Mouse (Mus musculus): ENCODE results near the gene Hrk.

Hrk gene

DNA sequence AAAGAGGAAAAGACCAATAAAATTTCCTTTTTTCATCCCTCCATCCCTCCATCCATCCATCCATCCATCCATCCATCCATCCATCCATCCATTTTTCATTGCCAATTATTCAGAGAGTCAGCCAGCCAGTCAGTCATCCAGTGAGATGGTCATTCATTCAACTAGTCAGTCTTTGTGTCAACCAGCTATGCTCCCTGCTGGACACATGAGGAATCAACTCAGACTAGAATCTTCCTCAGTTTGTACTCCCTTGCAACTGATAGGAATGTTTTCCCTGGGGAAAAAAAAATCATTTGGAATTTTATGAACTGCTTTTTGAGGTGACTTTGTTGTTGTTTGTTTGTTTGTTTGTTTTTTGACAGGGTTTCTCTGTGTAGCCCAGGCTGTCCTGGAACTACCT, 1.0 kb downstream of the Hrk start:
- no peak for DNase-seq

DNA sequence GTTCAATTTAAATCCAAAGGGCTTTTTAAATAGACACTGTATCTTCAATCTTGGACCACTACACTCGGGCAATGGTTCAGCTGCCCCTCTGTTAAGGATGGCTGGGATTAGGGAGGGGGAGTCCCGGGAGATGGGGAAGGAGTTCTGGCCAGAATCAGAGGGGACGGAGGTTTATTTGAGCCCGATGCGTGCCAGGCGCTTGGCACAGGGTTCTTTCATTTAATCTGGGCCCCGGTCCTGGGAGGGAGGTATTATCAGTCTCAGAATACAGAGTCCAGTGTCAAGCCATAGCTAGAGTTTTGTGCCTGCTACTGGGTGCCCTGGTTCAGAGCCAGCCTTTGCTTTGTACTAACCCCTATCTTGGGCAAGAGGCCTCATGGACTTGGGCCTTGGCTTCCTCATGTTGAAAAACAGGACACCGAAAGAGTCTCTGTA, 3.1 kb downstream of the Hrk start:
- peak; percentile 48 to 77 for DNase-seq

DNA sequence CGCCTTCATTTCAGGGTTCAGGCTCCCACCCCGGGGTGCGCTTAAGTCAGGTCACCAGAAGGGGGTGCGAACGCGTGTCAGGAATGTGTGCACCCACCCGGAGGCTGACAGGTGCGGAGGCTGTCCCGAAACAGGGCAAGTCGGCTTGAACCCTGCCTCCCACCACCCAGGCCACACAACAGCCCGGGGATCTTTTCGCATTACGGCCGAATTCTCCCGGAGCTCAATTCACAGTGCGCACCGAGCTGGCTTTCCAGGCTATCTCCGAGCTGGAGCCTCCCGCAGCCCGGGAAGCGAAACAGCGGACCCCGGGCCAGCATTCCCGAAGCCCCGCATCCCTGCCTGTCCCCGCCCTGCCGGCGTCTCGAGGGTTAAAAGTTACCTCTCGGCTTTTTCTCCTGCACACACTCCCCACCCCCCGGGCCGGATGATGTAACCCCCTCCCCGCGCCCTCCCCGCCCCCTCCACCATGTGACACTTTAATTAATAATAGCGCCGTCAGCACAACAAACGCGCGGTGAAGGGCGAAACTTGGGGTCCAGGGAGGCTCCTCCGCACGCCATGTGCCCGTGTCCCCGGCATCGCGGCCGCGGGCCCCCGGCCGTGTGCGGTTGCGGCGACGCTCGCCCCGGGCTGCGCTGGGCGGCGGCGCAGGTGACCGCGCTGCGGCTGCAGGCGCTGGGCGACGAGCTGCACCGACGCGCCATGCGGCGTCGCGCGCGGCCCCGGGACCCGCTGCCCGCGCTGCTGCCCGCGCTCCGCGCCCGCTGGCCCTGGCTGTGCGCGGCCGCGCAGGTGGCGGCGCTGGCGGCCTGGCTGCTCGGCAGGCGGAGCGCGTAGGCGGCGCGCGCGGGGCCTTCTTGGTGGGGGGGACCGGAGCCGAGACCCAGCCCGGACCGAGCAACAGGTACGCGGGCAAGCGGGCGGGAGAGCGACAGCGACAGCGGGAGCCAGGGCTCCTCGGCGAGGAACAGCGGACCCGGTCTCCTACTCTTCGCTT, 5.1 kb downstream of the Hrk start:
- peak in 1 of 2 experiments; percentile 53 for DNase-seq

DNA sequence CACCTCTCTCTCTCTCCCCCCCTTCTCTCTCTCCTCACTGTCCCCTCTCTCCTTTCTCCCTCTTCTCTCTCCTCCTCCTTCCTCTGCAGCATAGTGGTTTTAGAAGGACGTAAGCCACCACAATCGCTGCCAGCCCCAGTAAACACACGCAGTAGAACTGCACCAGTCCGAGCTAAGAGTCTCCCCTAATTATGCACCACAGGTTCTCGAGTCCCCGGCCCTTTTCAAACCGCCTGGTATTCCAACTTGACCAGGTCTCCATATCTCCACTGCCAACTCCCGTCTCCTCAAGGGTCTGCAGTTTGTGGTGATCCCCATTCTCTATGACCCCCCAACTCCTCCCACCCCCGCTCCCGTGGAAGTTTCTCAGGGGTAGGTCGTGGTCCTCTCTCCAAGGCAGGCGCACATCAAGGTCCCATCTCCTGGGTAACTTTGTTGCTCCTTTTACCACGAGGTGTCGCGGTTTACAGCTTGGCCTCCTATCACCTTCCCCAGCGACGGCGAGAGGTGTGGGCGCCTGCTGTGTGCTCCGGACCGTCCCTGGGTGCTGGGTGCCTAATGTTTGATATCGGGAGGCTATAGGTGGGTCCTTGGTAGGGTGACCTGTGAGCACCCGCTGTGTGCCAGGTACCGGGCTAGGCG, 6.6 kb downstream of the Hrk start:
- peak; percentile 36 to 55 for DNase-seq

DNA sequence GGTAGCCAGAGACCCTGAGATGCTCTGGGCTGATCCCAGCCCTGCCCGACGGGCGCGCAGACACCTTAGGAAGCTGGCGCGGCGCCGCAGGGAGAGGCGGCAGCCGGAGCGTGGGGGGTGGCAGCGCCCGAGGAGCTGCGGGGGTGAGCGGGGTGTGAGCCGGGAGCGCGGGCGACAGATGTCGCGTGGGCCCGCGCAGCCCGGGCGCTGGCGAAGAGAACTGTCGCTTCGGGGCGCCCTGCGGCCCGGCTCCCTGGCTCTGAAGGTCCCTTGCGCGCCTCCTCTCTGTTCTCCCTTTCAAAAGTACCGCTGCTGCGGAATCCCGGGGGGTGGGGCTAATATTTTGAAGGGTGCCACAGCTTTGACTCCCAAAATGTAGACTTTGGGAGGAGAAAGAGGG, 7.2 kb downstream of the Hrk start:
- DNase-seq: no peak

DNA sequence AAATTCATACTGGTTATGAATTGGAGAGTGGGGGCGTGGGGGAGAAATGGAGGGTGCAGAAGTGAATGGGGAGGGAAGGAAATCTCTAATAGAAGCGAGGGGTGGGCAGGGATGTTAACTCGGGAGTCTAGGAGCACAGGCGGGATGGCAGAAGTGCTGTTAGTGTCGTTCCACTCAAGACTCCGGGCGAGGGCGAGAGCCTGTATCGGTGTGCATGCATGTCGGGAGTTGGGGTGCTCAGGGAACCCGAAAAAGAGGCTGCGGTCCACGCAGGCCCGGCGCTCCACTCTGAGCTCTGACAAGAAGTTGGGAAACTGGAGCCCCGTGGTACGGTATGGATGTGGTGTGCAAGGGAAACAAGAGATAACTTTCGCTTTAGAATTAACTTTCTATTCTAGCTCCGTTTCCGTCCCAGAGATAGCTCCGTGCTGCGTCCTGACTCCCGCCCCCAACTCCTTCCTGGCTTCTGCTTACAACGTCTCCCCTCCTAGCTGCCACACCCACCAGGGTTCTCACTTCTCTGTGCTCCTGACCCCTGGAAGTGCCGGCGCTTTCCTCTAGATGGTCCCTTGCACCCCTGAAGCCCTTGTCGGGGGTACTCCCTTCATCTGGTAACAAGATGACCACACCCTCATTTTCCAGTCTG, 7.8 kb downstream of the Hrk start:
- DNase-seq: no peak

DNA sequence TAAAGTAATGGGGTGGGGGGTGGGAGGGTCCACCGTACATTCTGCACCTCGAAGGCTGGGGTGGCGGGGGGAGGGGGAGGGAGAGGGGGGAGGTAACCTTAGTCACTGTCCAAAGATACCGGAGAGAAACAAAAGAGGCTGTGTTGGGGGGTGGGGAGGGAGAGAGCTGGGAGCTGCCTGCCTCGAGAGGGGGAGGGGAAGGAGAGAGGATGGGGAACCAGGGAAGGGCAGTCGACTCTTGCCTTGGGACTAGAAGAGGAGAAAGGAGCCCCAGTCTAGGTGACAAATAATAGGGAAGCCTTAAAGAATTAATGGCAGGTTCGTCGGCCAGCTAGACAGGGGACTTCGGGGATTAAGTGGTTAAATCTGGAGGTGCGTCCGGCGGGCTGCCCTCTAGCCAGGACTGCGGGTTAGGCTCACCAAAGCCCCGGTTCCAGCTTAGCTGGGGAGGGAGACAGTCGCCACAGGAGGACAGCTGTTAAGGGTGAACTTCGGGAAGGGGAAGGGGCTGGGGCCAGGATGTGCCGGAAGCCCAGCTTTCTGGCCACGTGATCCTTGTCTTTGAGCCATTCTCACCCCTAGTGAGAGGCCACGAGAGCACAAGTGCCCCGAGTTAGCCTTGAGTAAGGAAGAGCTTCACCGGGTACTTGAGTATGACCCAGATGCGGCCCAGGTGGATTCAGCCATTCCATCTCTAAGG, 10.0 kb downstream of the Hrk start:
- no peak for DNase-seq

DNA sequence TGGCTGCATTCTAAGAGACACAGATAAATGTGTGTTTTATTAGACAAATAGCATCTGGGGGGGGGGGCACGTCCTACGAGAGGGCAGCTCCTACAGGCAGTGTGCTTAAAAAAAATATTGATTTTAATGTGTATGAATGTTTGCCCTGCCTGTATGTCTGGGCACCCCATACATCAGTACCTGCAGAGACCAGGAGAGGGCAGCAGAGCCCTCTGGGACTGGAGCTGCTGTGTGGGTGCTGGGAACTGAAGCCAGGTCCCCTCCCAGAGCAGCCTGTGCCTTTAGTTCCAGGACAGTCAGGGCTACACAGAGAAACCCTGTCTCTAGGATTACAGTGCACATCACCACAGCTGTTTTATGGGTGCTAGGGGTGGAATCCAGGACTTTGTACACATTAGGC, 10.7 kb downstream of the Hrk start:
- no peak for DNase-seq

DNA sequence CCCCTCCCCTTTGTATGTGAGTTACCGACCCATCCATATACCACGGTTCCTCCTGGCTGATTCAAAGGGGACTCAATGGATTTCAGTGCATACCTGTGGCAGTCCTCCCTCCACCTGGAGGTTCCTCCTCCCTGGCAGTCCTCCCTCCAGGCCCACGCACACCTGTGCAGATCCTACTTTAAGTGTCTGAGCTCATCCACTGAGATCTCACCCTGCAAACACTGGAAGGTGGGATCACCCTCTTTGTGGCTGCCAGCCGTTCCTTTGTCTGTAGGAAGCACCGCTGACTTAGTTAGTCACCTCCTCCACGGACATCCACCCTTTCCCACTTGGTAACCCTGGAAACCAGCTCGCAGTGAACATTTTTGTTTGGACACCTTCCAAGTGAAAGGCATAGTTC, 13.2 kb downstream of the Hrk start:
- no peak for DNase-seq

DNA sequence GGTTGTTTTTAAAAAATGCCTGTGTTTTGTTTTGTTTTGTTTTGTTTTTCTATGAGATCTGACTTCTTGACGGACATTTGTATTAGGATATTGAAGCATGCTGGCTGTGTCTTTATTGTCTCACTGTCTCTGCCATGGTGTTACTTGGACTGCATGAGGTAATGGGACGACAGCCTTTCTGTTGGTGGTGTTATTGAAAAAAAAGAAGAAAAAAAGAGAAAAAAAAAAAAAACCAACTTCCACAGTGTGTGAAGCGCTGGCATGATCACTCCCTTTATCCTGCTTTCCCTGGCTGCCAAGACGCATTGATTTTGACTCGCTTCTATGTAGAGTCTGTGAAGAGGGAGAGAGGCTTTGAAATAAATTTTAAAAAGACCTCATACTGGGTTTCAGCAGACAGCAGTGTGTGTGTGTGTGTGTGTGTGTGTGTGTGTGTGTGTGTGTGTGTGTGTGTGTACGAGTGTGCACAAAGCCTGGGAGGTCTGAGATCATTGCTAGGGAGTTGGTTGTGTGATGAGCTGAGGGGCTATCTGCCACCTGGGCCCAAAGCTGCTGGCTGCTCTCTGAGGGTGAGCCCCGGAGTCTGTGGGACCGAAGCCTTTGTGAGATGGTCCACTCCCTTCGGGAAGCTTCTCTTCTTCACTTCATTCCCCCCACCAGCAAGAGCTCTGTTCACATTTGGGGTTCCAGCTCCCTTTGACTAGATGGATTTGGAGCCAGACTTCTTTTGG, 22.6 kb downstream of the Hrk start:
- no peak for DNase-seq

DNA sequence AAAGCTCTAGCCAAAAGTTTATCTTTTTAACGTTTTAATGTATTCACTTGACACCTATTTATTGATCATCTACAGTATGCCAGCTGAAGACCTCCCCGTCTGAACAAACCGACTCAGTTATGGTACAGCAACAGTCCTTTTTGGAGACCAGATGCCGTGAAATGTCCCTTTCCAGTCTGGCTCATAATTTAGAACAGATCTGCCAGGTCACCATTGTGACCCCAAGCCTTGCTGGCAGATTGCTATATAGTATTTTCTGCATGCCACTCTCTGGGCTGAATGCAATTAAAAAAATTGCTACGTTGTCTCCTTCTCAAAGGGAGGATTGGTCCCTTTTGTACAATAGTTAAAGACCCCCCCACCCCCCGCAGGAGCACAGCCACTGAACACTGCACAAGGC, 23.9 kb downstream of the Hrk start:
- DNase-seq: no peak

DNA sequence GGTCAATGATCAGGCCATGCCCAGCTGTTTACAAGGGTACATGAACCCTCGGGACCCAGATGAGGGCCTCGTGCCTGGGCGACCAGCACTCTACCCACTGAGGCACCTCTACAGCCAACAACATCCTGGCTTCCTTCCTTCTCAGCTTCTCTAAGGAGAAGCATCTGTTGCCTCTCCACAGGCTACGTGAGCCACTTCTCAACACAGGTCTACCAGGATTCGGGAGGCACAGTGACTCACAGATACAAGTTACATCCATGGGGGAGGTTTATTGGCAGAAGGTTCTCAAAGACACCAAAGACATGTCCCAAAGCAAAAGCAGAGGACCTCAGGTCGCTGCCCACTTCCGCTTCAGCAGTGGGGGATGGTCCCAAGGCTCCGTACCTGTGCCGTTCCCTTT, 26.0 kb downstream of the Hrk start:
- DNase-seq: no peak

DNA sequence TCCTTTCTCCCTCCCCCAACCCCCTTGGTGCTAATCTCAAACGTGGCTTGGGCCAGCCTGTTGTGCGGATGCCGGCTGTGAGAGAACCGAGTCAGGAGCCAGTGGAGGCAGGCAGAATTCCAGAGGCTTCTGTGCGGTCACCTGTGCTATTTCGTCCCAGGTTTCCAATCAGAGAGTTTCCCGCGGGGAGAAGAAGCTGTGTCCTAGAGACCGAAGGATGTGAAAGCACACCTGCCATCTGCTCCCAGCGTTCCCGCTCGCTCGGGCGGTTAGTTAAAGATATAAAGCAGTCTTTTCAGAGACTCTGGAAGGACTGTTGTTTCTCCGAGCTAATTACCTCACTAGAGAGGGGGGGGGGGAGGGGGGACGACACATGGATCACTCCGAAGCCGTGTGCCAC, 27.8 kb downstream of the Hrk start:
- DNase-seq: no peak

DNA sequence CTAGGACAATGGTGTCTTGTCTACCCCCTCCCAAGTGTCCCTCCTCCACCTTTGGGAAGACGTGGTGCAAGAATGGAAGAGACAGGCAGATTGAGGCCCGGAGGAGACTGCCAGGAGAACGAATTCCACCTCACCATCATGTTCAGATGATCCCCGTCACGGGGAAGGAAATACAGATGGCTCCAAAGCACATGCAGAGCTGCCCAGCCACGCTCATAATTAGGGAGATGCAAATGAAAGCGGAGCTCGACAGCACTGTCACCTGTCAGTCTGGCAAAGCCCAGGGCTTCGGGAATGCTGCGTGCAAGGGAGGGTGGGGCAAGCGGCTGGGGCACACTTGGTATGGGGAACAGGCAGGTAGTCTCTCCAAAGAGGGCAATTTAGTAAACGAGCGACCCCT, 33.0 kb downstream of the Hrk start:
- DNase-seq: no peak

DNA sequence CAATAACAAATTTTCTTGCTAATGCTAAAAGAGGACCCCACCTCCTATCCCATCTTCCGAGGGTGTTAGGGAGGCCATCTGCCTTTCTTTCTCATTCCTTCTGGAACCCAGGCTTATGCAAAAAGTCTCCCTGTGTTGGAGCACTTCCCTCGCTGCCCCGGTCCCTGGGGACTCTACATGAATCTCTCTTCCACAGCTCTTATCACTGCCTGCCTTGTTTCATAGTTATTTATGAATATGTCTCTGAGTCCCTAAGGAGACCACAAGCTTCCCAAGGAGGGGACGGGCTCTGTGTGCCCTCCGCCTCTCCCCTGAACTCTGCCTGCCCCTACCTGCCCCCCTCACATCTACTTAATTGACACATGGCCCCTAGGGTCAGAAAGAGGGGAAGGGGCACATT, 35.2 kb downstream of the Hrk start:
- DNase-seq: no peak

DNA sequence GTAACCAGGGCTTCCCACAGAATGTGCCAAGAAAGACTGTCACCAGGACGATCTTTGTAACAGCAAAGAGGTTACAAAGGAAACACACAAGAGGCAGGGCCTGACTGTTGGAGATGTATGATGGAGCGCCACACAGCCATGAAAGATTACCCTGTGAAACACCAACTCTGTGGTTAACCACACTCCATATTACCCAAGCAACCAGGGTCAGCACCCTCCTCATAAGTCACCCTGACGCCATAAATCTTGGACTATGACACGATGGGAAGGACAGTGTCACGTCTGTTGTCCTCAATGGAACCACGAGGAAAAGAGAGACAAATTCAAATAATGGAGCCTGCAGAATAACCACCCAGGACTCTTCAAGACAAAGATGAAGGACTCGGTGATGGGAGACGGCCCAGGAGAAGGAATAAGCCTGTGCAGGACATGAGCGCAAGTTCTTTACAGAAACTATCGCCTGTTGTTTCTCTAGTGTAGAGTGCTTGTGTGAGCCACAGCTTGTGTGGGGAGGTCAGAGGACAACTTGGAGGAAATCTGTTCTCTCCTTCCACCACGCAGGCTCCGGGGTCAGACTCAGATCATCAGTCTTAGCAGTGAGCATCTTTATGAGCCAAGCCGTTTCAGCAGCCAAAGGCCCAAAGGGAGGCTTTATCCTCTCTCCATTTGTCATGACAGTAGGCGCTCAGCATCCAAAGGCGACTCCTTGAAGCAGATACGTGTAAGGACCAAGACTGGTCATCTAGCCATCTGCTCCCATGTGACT, 40.4 kb downstream of the Hrk start:
- peak in 1 of 2 experiments; percentile 9 for DNase-seq

DNA sequence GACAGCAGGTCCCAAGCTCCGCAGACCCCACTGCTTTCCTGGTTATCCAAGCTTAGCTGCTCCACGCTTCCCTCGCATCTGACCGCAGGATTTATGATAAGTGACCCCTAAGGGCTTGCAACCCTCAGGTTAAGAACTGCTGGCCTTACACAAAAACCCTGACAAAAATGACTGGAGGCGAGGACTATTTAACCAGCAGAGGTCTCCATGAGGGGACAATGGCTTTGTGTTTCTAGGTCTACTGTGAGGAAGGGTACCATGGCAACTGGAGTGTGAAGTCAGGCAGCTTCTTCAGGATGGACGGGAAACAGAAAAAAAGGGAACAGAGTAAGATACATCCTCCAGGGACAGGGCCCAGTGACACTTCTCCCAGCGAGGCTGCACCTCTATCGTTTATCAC, 41.4 kb downstream of the Hrk start:
- no peak for DNase-seq

DNA sequence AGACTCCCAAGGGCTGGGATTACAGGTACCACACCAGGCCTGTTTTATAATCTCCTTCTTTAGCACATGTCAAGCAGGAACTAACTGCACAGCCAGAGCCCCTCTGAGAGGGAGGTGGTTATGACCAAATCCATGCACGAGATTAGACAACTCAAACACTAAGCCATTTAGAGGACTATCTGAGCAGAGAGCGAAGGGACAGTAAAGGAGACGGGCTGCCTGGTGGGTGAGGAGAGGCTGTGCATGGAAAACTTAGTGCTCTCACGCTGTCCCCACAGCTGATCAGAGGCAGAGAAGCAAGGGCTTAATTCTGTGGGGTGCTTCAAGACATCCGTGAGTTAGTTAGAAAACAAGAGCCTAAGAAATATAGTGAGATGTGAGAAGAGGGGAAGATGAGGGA, 49.6 kb downstream of the Hrk start:
- DNase-seq: no peak

DNA sequence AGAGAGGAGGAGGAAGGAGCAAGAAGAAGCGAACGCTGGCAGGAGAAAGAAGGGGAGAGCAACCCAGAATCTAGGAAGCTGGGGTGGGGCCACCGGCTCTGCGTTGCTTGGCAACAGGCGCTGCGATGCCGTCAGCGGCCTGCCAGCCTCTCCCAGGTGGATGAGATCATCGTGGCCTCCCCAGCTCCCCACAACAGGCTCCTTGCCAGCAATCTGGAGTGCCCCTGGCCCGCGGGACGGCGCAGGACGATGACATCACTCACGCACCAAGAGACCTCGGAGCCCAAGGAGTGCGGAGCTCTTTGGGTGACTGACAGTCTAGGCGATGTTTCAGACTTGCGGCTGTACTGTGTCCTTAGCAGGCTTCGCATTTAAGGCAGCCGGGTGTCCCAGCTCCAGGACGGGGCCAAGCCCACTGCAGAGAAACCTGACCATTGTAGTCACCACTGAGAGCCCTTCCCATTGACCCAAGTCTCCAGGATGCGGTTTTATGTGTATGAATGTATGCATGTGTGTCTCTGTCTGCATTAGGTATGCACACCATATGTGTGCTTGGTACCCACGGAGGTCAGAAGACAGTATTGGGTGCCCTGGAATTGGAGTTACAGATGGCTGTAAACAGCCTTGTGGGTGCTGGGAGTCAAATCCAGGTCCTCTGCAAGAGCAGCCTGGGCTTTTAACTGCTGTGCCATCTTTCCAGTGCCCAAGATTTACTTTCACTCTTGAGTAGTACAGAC, 50.1 kb downstream of the Hrk start:
- DNase-seq: peak; percentile 33 to 70

DNA sequence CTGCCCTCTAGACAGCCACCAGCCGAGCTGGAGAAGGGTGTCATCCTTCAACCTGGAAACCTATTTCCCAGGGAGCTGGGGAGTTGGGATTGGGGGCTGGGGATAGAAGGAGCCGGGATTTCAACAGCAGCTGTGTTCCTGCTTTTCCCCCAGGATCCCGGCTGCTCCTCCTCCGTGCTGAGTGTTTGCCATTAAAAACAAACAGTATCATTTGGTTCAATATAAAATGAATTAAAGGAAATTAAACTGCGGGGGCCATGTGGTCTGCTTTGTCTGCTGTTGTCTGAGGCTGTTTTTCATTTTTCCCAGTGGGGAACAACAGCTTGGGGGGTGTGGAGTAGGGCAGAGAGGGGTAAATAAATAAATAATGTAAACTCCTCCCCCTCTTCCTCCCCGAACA, 53.0 kb downstream of the Hrk start:
- no peak for DNase-seq

All from kidney, postnatal 25 days (tissue).